Mouse (Mus musculus): ENCODE data around the gene Retreg1. TPM values are rescaled to one million over a fixed set of nuclear protein-coding genes. Genes with fewer than 3 reads are reported as not detected.

The Retreg1 gene
- total and polyA plus RNA-seq, 3 experiments: 41.0 to 328 (median 248) TPM

- Histone ChIP-seq H3K79me2 (replicated peaks; ENCODE audit: control insufficient read depth, insufficient read depth, low read length) (no peaks in the 10 kb centered on the region), H3K4me3 (no peak overlapping the region; the same call in 1 of the 2 replicates), H3K27me3 (ENCODE audit: control insufficient read depth, insufficient read depth, low read length) (no peaks in the 10 kb centered on the region), H3K9ac (ENCODE audit: low read depth, low read length) (no peak overlapping the region), H3K4me1 (ENCODE audit: control insufficient read depth, insufficient read depth, low read length) (peaks cover 6% of the 10 kb centered on the region), H3K27ac (peak overlapping the region; percentile 95), H3K36me3 (ENCODE audit: control insufficient read depth, insufficient read depth, low read length) (peaks cover 4% of the 10 kb centered on the region; the same call in 1 of the 2 replicates)
- WGBS: 45% methylated on average over 8 of the region's 8 CpGs
- TF ChIP-seq EP300 (IDR thresholded peaks at IDR 0.05; ENCODE audit: insufficient read depth, low read depth, low read length): 0 out of 2 replicates have a peak, but pooled peaks have one; percentile 36
- TF ChIP-seq POLR2A (IDR thresholded peaks at IDR 0.05; ENCODE audit: insufficient read depth, low read depth, low read length): no peak
- intact Hi-C loops (cut with DNase I): no loop called here
- DNase-seq: no peak
Measured at GRCm38 (mm10) chr15:25945224-25945623, 102.2 kb downstream of the Retreg1 start.

- H3K79me2 ChIP-seq (replicated peaks; ENCODE audit: control insufficient read depth, insufficient read depth, low read length): peaks cover 2% of the 10 kb centered on the region; the same call in 1 of the 2 replicates
- TF ChIP-seq POLR2A (IDR thresholded peaks at IDR 0.05; ENCODE audit: insufficient read depth, low read depth, low read length) (no peak), CTCF (IDR thresholded peaks at IDR 0.05) (peak; percentile 41)
- no peak overlapping the region for H3K9ac ChIP-seq (ENCODE audit: low read depth, low read length)
- intact Hi-C loops (cut with DNase I): no loop called here
- peaks cover 6% of the 10 kb centered on the region for H3K4me1 ChIP-seq (ENCODE audit: control insufficient read depth, insufficient read depth, low read length)
- WGBS: 73% methylated on average over 7 of the region's 7 CpGs
- DNase-seq: no peak
- H3K36me3 ChIP-seq (ENCODE audit: control insufficient read depth, insufficient read depth, low read length): peaks cover 4% of the 10 kb centered on the region; the same call in 1 of the 2 replicates
- H3K4me3 ChIP-seq: no peak overlapping the region
- H3K27ac ChIP-seq: peak overlapping the region; percentile 76
- no peaks in the 10 kb centered on the region for H3K27me3 ChIP-seq (ENCODE audit: control insufficient read depth, insufficient read depth, low read length)
Measured at GRCm38 (mm10) chr15:25946482-25946881, 103.5 kb downstream of the Retreg1 start.

- no peak overlapping the region for H3K4me3 ChIP-seq
- peaks cover 2% of the 10 kb centered on the region; the same call in 1 of the 2 replicates for H3K79me2 ChIP-seq (replicated peaks; ENCODE audit: control insufficient read depth, insufficient read depth, low read length)
- peaks cover 6% of the 10 kb centered on the region for H3K4me1 ChIP-seq (ENCODE audit: control insufficient read depth, insufficient read depth, low read length)
- DNase-seq: no peak
- intact Hi-C loops (cut with DNase I): no loop called here
- WGBS: 62% methylated on average over 8 of the region's 8 CpGs
- H3K9ac ChIP-seq (ENCODE audit: low read depth, low read length): peak overlapping the region; percentile 52; the same call in 1 of the 2 replicates
- no peaks in the 10 kb centered on the region for H3K27me3 ChIP-seq (ENCODE audit: control insufficient read depth, insufficient read depth, low read length)
- H3K36me3 ChIP-seq (ENCODE audit: control insufficient read depth, insufficient read depth, low read length): peaks cover 4% of the 10 kb centered on the region; the same call in 1 of the 2 replicates
- peak overlapping the region; percentile 76 for H3K27ac ChIP-seq
- TF ChIP-seq CTCF (IDR thresholded peaks at IDR 0.05) (no peak), EP300 (IDR thresholded peaks at IDR 0.05; ENCODE audit: insufficient read depth, low read depth, low read length) (no peak), POLR2A (IDR thresholded peaks at IDR 0.05; ENCODE audit: insufficient read depth, low read depth, low read length) (no peak)
Measured at GRCm38 (mm10) chr15:25947383-25947782, 104.4 kb downstream of the Retreg1 start.

GRCm38 (mm10) chr15:25948257-25949223 is 105.6 kb downstream of the Retreg1 start:
- peaks cover 2% of the 10 kb centered on the region; the same call in 1 of the 2 replicates for H3K79me2 ChIP-seq (replicated peaks; ENCODE audit: control insufficient read depth, insufficient read depth, low read length)
- TF ChIP-seq POLR2A (IDR thresholded peaks at IDR 0.05; ENCODE audit: insufficient read depth, low read depth, low read length) (peak; percentile 14; the same call in 1 of the 2 replicates), CTCF (IDR thresholded peaks at IDR 0.05) (no peak), EP300 (IDR thresholded peaks at IDR 0.05; ENCODE audit: insufficient read depth, low read depth, low read length) (0 out of 2 replicates have a peak, but pooled peaks have one; percentile 3)
- H3K27me3 ChIP-seq (ENCODE audit: control insufficient read depth, insufficient read depth, low read length): no peaks in the 10 kb centered on the region
- peaks cover 4% of the 10 kb centered on the region; the same call in 1 of the 2 replicates for H3K36me3 ChIP-seq (ENCODE audit: control insufficient read depth, insufficient read depth, low read length)
- WGBS: 58% methylated on average over 26 of the region's 26 CpGs
- H3K27ac ChIP-seq: peak overlapping the region; percentile 76
- peaks cover 6% of the 10 kb centered on the region for H3K4me1 ChIP-seq (ENCODE audit: control insufficient read depth, insufficient read depth, low read length)
- no peak overlapping the region for H3K9ac ChIP-seq (ENCODE audit: low read depth, low read length)
- H3K4me3 ChIP-seq: 0 out of 2 replicates have a peak overlapping the region, but pooled peaks have one; percentile 2
- intact Hi-C loops (cut with DNase I): no loop called here
- peak in 1 of 2 experiments; percentile 58 for DNase-seq

GRCm38 (mm10) chr15:25949696-25950095 is 106.7 kb downstream of the Retreg1 start:
- 76% methylated on average over 9 of the region's 9 CpGs for WGBS
- intact Hi-C loops (cut with DNase I): no loop called here
- no peak for TF ChIP-seq EP300 (IDR thresholded peaks at IDR 0.05; ENCODE audit: insufficient read depth, low read depth, low read length)
- no peak for TF ChIP-seq POLR2A (IDR thresholded peaks at IDR 0.05; ENCODE audit: insufficient read depth, low read depth, low read length)
- no peak for TF ChIP-seq CTCF (IDR thresholded peaks at IDR 0.05)
- DNase-seq: no peak
- Histone ChIP-seq H3K79me2 (replicated peaks; ENCODE audit: control insufficient read depth, insufficient read depth, low read length) (peaks cover 2% of the 10 kb centered on the region; the same call in 1 of the 2 replicates), H3K9ac (ENCODE audit: low read depth, low read length) (no peak overlapping the region), H3K36me3 (ENCODE audit: control insufficient read depth, insufficient read depth, low read length) (peaks cover 5% of the 10 kb centered on the region; the same call in 1 of the 2 replicates), H3K4me1 (ENCODE audit: control insufficient read depth, insufficient read depth, low read length) (peaks cover 6% of the 10 kb centered on the region), H3K27ac (peak overlapping the region; percentile 76), H3K27me3 (ENCODE audit: control insufficient read depth, insufficient read depth, low read length) (no peaks in the 10 kb centered on the region), H3K4me3 (no peak overlapping the region)
